Mouse (Mus musculus) ES-E14 (cell line): ENCODE measurements around the gene Prss45.
A peak's percentile ranks its signal among the peaks of the same experiment; 100 is the strongest.

Experiments
- CHD2 ChIP-seq: IDR thresholded peaks from 2 replicates; pipeline ENCODE4 v1.6.1; 2014; ENCODE audit warnings: mild to moderate bottlenecking, low read depth, low read length, inconsistent platforms
- HCFC1 ChIP-seq: IDR thresholded peaks from 2 replicates; pipeline ENCODE4 v1.6.1; 2012; ENCODE audit warnings: low read length, inconsistent platforms, borderline replicate concordance; ENCODE audit not compliant: insufficient read depth
- MAFK ChIP-seq: IDR thresholded peaks from 2 replicates; pipeline ENCODE4 v1.6.1; 2014; ENCODE audit warnings: mild to moderate bottlenecking, low read depth, low read length, inconsistent platforms; ENCODE audit not compliant: insufficient read depth
- ZC3H11A ChIP-seq: IDR thresholded peaks from 2 replicates; pipeline ENCODE4 v1.6.1; 2012; ENCODE audit warnings: low read depth, mild to moderate bottlenecking, inconsistent platforms, low read length, borderline replicate concordance
- ZNF384 ChIP-seq: IDR thresholded peaks from 2 replicates; pipeline ENCODE4 v1.6.1; 2012; ENCODE audit warnings: low read depth, low read length, inconsistent platforms

DNA sequence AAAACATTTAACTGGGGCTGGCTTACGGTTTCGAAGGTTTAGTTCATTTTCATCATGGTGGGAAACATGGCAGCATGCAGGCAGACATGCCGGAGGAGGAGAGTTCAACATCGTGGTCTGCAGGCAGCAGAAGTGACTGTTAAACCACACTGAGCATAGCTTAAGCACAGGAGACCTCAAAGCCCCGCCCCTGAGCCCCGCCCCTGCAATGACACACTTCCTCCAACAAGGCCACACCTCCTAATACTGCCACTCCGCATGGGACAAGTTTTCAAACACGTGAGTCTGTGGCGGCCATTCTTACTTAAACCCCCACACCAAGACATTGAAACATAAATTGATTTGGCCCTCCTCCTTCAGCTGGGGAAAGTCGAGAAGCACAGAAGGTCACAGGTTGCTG lies 37.4 kb upstream of the Prss45 start:
- no peak for TF ChIP-seq MAFK
- 0 out of 2 replicates have a peak, but pooled peaks have one; percentile 4 for TF ChIP-seq ZNF384
- TF ChIP-seq HCFC1: no peak
- TF ChIP-seq ZC3H11A: no peak
- no peak for TF ChIP-seq CHD2
